Mouse (Mus musculus): ENCODE results near the gene Tbx10. TPM values are rescaled to one million over a fixed set of nuclear protein-coding genes. Genes with fewer than 3 reads are reported as not detected.

Tbx10 gene
- total and polyA plus RNA-seq, 3 experiments = not detected

GRCm38 (mm10) chr19:3994932-3995331, 2.4 kb downstream of the Tbx10 start:
- Histone ChIP-seq H3K9ac (ENCODE audit: control insufficient read depth, low read depth, low read length, poor library complexity, severe bottlenecking) (no peak overlapping the region), H3K9me3 (replicated peaks; ENCODE audit: insufficient read depth, low read length) (no peaks in the 10 kb centered on the region), H3K27me3 (ENCODE audit: control insufficient read depth in 1 of 2, insufficient read depth in 2 of 2, low read length in 2 of 2) (peaks cover 3 to 8% of the 10 kb centered on the region in 2 experiments), H3K79me2 (ENCODE audit: control insufficient read depth, insufficient read depth, low read length, poor library complexity) (no peaks in the 10 kb centered on the region), H3K4me3 (ENCODE audit: control insufficient read depth in 1 of 2, insufficient read depth in 1 of 2, low read depth in 2 of 2, low read length in 2 of 2) (no peak overlapping the region), H3K4me1 (ENCODE audit: control insufficient read depth in 1 of 2, insufficient read depth in 2 of 2, low read length in 2 of 2) (peaks cover 0 to 9% of the 10 kb centered on the region in 2 experiments; a peak in 2 of 4 replicates), H3K36me3 (ENCODE audit: control insufficient read depth in 1 of 2, insufficient read depth in 2 of 2, low read length in 2 of 2) (peaks cover 0 to 5% of the 10 kb centered on the region in 2 experiments; a peak in 2 of 4 replicates), H3K27ac (ENCODE audit: control insufficient read depth, low read depth, low read length) (no peak overlapping the region)
- no peak for DNase-seq (ENCODE audit: low read depth, low spot score)
- no peak for TF ChIP-seq MYB (IDR thresholded peaks at IDR 0.05; ENCODE audit: low read depth, low read length)
- TF ChIP-seq ZC3H11A (IDR thresholded peaks at IDR 0.05; ENCODE audit: low read depth, low read length) = no peak
- TF ChIP-seq USF1 (IDR thresholded peaks at IDR 0.05; ENCODE audit: low read depth, low read length) = no peak
- no peak for TF ChIP-seq CHD1 (IDR thresholded peaks at IDR 0.05; ENCODE audit: low read depth, low read length)
- TF ChIP-seq GATA1 (IDR thresholded peaks at IDR 0.05; ENCODE audit: low read depth, low read length) = no peak
- TF ChIP-seq ZMIZ1 (IDR thresholded peaks at IDR 0.05; ENCODE audit: low read depth, low read length) = no peak
- TF ChIP-seq JUND (IDR thresholded peaks at IDR 0.05; ENCODE audit: low read depth, low read length) = no peak
- TF ChIP-seq POLR2A (IDR thresholded peaks at IDR 0.05; ENCODE audit: control insufficient read depth in 1 of 2, insufficient read depth in 1 of 2, low read depth in 1 of 2, low read length in 2 of 2, poor library complexity in 1 of 2) = no peak

DNA sequence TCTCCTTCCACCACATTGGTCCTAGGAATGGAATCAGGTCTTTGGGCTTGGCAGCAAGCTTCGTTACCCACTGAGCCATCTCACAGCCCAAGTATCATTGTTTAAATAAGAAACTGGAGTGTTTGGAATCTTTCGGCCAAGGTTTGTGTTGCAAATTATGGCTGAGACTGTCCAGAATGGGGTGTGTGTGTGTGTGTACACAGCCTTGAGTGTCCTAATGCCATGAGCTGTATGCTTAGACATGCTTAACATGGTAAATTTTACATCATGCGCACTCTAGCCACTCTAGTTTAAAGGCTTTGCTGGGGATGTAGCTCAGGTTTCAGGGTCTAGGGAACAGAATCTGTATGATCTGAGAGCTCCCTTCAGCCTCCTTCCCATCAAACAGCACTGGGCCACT, 3.0 kb downstream of the Tbx10 start:
- no peak overlapping the region for H3K27ac ChIP-seq (ENCODE audit: control insufficient read depth, low read depth, low read length)
- peaks cover 3 to 8% of the 10 kb centered on the region in 2 experiments for H3K27me3 ChIP-seq (ENCODE audit: control insufficient read depth in 1 of 2, insufficient read depth in 2 of 2, low read length in 2 of 2)
- H3K4me1 ChIP-seq (ENCODE audit: control insufficient read depth in 1 of 2, insufficient read depth in 2 of 2, low read length in 2 of 2) = peaks cover 0 to 9% of the 10 kb centered on the region in 2 experiments; a peak in 2 of 4 replicates
- no peak overlapping the region for H3K9ac ChIP-seq (ENCODE audit: control insufficient read depth, low read depth, low read length, poor library complexity, severe bottlenecking)
- H3K4me3 ChIP-seq (ENCODE audit: control insufficient read depth in 1 of 2, insufficient read depth in 1 of 2, low read depth in 2 of 2, low read length in 2 of 2) = no peak overlapping the region
- peaks cover 0 to 5% of the 10 kb centered on the region in 2 experiments; a peak in 2 of 4 replicates for H3K36me3 ChIP-seq (ENCODE audit: control insufficient read depth in 1 of 2, insufficient read depth in 2 of 2, low read length in 2 of 2)
- DNase-seq (ENCODE audit: low read depth, low spot score) = no peak
- no peak for TF ChIP-seq MEF2A (IDR thresholded peaks at IDR 0.05; ENCODE audit: extremely low read depth, insufficient replicate concordance, low read depth, low read length, poor library complexity, severe bottlenecking)
- no peak for TF ChIP-seq MYC (IDR thresholded peaks at IDR 0.05; ENCODE audit: low read depth, low read length)
- no peak for TF ChIP-seq NELFE (IDR thresholded peaks at IDR 0.05; ENCODE audit: low read depth, low read length)
- no peak for TF ChIP-seq SMC3 (IDR thresholded peaks at IDR 0.05; ENCODE audit: low read depth, low read length)
- no peak for TF ChIP-seq POLR2AphosphoS5 (IDR thresholded peaks at IDR 0.05; ENCODE audit: borderline replicate concordance, low read depth, low read length)
- no peak for TF ChIP-seq KAT2A (conservative IDR thresholded peaks at IDR 0.05; ENCODE audit: low read depth, low read length)
- TF ChIP-seq USF1 (IDR thresholded peaks at IDR 0.05; ENCODE audit: low read depth, low read length) = no peak
- TF ChIP-seq GATA1 (IDR thresholded peaks at IDR 0.05; ENCODE audit: low read depth, low read length) = no peak
- TF ChIP-seq MXI1 (IDR thresholded peaks at IDR 0.05; ENCODE audit: low read depth, low read length) = no peak
- no peak for TF ChIP-seq ZC3H11A (IDR thresholded peaks at IDR 0.05; ENCODE audit: low read depth, low read length)
- H3K9me3 ChIP-seq (replicated peaks; ENCODE audit: insufficient read depth, low read length) = no peaks in the 10 kb centered on the region
- peaks cover under 1% of the 10 kb centered on the region; the same call in 1 of the 2 replicates for H3K79me2 ChIP-seq (ENCODE audit: control insufficient read depth, insufficient read depth, low read length, poor library complexity)

Measured in MEL (cell line).